In genomic region chr15:97607617-97608206, GRCm38 (mm10) we compare ENCODE assay signal across 15 mouse cellular contexts.
A peak's percentile ranks its signal among the peaks of the same experiment; 100 is the strongest.
DNase-seq lines count a peak whose midpoint lies in the region; ATAC-seq lines count a peak whose summit lies in the region.
"Had no signal": no experiment of that assay in that cellular context is flagged by ENCODE, and none has a peak within 500 bp of the region (broad histone marks: within the 10 kb centered on the region; RNA-seq: fewer than 3 reads in every experiment).

No protein-coding gene starts in this region.

- peak overlapping the region; percentile 36 for H3K4me3 ChIP-seq in hindbrain, embryonic 14.5 days (replicated peaks; ENCODE audit: low read length)
- no peak overlapping the region for H3K4me3 ChIP-seq in neural tube, embryonic 12.5 days

- ATAC-seq in hindbrain, embryonic 14.5 days (ENCODE audit: low FRiP score) = no peak
- ATAC-seq in neural tube, embryonic 12.5 days (ENCODE audit: low FRiP score, low read depth) = no peak
- ATAC-seq in megakaryocyte-erythroid progenitor cell, adult 5-6 weeks (replicated peaks; ENCODE audit: low FRiP score, low TSS enrichment, poor library complexity, severe bottlenecking) = no peak
- ATAC-seq in erythroblast, adult 5-6 weeks (replicated peaks; ENCODE audit: low FRiP score, poor library complexity, severe bottlenecking) = no peak

- H3K4me1 ChIP-seq in hindbrain, embryonic 14.5 days (replicated peaks; ENCODE audit: control insufficient read depth, insufficient read depth, low read length) = peaks cover 24% of the 10 kb centered on the region
- peaks cover 15% of the 10 kb centered on the region; the same call in 1 of the 2 replicates for H3K4me1 ChIP-seq in neural tube, embryonic 12.5 days

- WGBS in hindbrain, embryonic 14.5 days = 19% methylated on average over 15 of the region's 15 CpGs
- 56% methylated on average over 15 of the region's 15 CpGs for WGBS in neural tube, embryonic 12.5 days

- no peaks in the 10 kb centered on the region for H3K27me3 ChIP-seq in hindbrain, embryonic 14.5 days (ENCODE audit: control insufficient read depth, insufficient read depth, low read length)
- H3K27me3 ChIP-seq in neural tube, embryonic 12.5 days (replicated peaks) = no peaks in the 10 kb centered on the region
- H3K27me3 ChIP-seq: heart, embryonic 13.5 days had no signal

- peak overlapping the region; percentile 74 for H3K9ac ChIP-seq in hindbrain, embryonic 14.5 days
- no peak overlapping the region for H3K9ac ChIP-seq in neural tube, embryonic 12.5 days
- H3K9ac ChIP-seq: liver, embryonic 14.5 days had no signal

- H3K4me2 ChIP-seq in hindbrain, embryonic 14.5 days (replicated peaks) = peak overlapping the region; percentile 75
- peak overlapping the region; percentile 62 for H3K4me2 ChIP-seq in neural tube, embryonic 12.5 days (replicated peaks)

- no peaks in the 10 kb centered on the region for H3K9me3 ChIP-seq in hindbrain, embryonic 14.5 days (ENCODE audit: control insufficient read depth, low read length)
- H3K9me3 ChIP-seq in neural tube, embryonic 12.5 days = no peaks in the 10 kb centered on the region
- H3K9me3 ChIP-seq: heart, embryonic 13.5 days had no signal

- H3K27ac ChIP-seq in hindbrain, embryonic 14.5 days = peak overlapping the region; percentile 99
- H3K27ac ChIP-seq in neural tube, embryonic 12.5 days = no peak overlapping the region
- H3K27ac ChIP-seq: embryonic facial prominence, embryonic 12.5 days; heart, embryonic 13.5 days; liver, embryonic 14.5 days had no signal

- DNase-seq in cerebellum, postnatal 4 days (ENCODE audit: low spot score in 2 of 2) = peak; percentile 0 to 14
- DNase-seq in cerebellum, adult 11-12 months = no peak
- peak; percentile 33 for DNase-seq in brain, adult 2 months (ENCODE audit: low read depth, low spot score)
- DNase-seq in hindbrain, embryonic 14.5 days (ENCODE audit: low spot score) = peak; percentile 53
- no peak for DNase-seq in adrenal gland, postnatal 36 days
- DNase-seq: adrenal gland, postnatal 25 days; cerebellum, adult 8-10 months; lung, postnatal 36 days; thymus, adult 18-20 months had no signal

- no peaks in the 10 kb centered on the region for H3K36me3 ChIP-seq in hindbrain, embryonic 14.5 days (replicated peaks; ENCODE audit: control insufficient read depth, insufficient read depth)
- no peaks in the 10 kb centered on the region for H3K36me3 ChIP-seq in neural tube, embryonic 12.5 days
- H3K36me3 ChIP-seq: embryonic facial prominence, embryonic 12.5 days; heart, embryonic 13.5 days had no signal

Comparison
In these comparisons a context has a peak if more than half of its experiments do, and no peak if none do; other contexts are left out.
1. DNase-seq: peak in cerebellum, postnatal 4 days (2 of 2), brain, adult 2 months (single experiment) and hindbrain, embryonic 14.5 days (single experiment); none in cerebellum, adult 11-12 months (single experiment) and adrenal gland, postnatal 36 days (0 of 2).